Mouse (Mus musculus) embryo, embryonic 10 days (tissue): ENCODE measurements at regions not wholly inside any gene's neighbourhood (a gene's known extent, or its start where the extent isn't known, plus 50 kb on each side); places are given as distances from the start of the nearest gene placed in this dataset.

Experiments used
- DNase-seq: peaks from one replicate; pipeline ENCODE4 v3.0.0-alpha.2; 2015; ENCODE audit warnings: low spot score

DNA sequence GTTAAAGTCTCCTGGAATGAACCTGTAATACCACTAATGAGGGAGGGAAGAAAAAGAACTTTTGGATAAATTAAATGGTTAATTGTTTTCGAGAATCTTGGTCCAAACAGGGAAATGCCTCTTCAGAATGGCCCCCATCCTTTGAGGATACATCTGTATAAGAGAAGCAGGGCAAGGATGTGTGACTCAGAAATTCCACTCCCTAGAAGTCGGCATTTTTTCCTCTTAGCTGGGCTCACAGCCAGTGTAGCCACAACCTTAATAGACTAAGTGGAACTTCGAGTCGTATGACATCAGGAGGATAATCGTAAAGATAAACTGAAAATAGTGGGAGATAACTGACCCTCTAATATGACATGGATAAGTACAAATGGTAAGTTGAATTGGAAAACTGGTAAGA lies 56.1 kb upstream of the Cav2 start:
- DNase-seq = no peak

DNA sequence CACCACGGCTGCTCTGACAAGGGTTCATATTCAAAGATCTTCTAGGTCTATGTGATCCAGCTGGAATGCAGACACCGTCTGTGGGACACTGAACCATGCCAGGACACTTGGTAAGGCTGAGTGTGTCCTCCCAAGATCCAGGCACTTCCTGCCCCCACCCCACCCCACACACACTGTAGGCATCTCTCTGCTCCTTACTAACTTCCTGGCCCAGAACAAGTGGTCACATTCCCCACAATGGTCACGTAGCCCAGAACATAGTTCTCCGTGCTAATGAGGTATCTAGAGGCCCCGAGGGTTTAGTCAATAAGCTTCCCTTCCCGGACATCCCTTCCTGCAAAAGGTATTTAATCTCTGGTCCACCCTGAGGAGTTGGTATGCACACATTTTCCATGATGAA lies 54.5 kb upstream of the Cav2 start:
- DNase-seq = no peak
